Mouse (Mus musculus) erythroblast, embryonic 14.5 days (primary cell): Measurements from ENCODE around the gene Cyp4x1.

Source experiments
- GATA1 ChIP-seq: IDR thresholded peaks from 2 replicates; pipeline ENCODE4 v1.6.1; 2012; ENCODE audit warnings: low read length, inconsistent platforms, mixed read lengths
- TAL1 ChIP-seq: IDR thresholded peaks from 3 replicates; pipeline ENCODE4 v1.6.1; 2012; ENCODE audit warnings: low read length, inconsistent platforms, mixed read lengths

DNA sequence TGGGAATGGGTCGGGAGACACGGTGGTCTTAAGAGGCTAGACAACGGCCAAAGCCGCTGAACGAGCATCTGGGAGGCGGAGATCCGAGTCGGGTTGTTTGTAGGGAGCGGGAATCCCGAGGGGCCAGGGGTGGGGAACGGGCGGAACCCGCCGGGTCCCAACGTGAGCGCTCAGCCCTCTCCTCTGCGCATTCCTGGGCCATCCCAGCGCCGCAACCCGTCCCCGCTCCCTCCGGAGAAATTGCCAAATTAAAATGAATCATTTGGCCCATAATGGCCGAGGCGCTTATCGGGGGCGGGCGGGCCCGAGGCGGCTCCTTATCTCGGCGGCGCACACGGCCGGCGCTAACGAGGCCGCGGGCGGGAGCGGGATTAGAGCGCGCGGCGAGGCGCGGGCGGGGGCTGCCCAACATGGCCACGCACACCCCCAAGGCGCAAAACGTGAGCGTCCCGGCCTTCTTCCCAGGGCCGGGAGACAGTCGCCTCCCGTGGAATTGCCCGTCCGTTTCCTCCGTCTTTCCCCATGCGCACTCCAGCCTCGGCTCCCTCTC lies 77.6 kb downstream of the Cyp4x1 start, which contains the start of gene Tal1:
- TF ChIP-seq GATA1: peak; percentile 95
- TF ChIP-seq TAL1: peak; percentile 93
